Mouse (Mus musculus) B cell, adult (primary cell): Measurements from ENCODE around the gene Prl4a1. TPM values are rescaled to one million over a fixed set of nuclear protein-coding genes. Genes with fewer than 3 reads are reported as not detected.

Experiments
- total RNA-seq: library from RNA; stranded (reverse); gene quantifications from 4 replicates; pipeline ENCODE4 v1.2.4, GENCODE M21; 2023; ENCODE audit not compliant: inconsistent age

Prl4a1 gene
- total RNA-seq = not detected in 4 replicates

DNA sequence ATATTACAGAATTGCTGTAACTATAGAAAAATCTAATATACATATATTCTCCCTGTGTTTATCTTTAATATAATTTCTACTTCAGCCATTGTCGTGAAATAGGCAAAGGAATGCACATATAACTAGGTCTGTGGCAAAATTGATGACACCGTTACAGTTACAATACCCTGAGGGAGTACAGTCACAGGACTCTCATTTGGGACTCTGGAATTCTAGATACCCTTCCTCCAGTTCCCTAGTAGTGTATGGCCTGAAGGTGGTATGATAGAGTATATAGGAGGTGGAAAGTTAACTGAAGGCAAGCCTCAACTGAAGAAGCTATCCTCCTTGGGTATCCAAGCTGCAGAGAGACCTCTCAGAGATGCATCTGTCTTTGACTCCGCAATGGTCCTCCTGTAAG lies at the start of gene Prl4a1:
Gene Prl4a1, plus strand, starts transcription at position 301 of the 400 bp plus-strand sequence.

Other genes starting within 250 kb of the Prl4a1 start
- not detected in 4 replicates for gene Prl7c1, start 235.4 kb upstream of the Prl4a1 start, total RNA-seq
- not detected in 4 replicates for gene Prl2a1, start 214.6 kb upstream of the Prl4a1 start, total RNA-seq
- gene Prl2c1, start 166.9 kb upstream of the Prl4a1 start, total RNA-seq = not detected in 4 replicates
- gene Prl5a1, start 126.3 kb downstream of the Prl4a1 start, total RNA-seq = not detected in 4 replicates
- gene Gm11361, start 241.3 kb downstream of the Prl4a1 start, total RNA-seq = 296 to 389 TPM (median 318 TPM) in 4 replicates